Mouse (Mus musculus) olfactory bulb, adult 2 months (tissue): ENCODE measurements around the gene Ksr2.

Experiments
- CTCF ChIP-seq: fragments of 200-500 bp; IDR thresholded peaks from 2 replicates; pipeline ENCODE4 v1.5.1; 2012; ENCODE audit warnings: low read depth, mild to moderate bottlenecking, low read length, moderate library complexity; ENCODE audit not compliant: insufficient read depth
- POLR2A ChIP-seq: fragments of 200-500 bp; IDR thresholded peaks from 2 replicates; pipeline ENCODE4 v1.6.1; 2012; ENCODE audit warnings: mild to moderate bottlenecking, low read depth, low read length, moderate library complexity; ENCODE audit not compliant: insufficient read depth

GRCm38 (mm10) chr5:117711636-117712035 is 297.8 kb downstream of the Ksr2 start:
- no peak for TF ChIP-seq CTCF
- TF ChIP-seq POLR2A, result no peak
